Mouse (Mus musculus) neural tube, embryonic 10.5 days (tissue): ENCODE data around the gene Tmem39a.

ENCODE experiments used
- DNase-seq: peaks from one replicate; pipeline ENCODE4 v3.0.0-alpha.2; 2017; ENCODE audit warnings: low spot score; ENCODE audit errors: extremely low spot score

The Tmem39a gene

DNA sequence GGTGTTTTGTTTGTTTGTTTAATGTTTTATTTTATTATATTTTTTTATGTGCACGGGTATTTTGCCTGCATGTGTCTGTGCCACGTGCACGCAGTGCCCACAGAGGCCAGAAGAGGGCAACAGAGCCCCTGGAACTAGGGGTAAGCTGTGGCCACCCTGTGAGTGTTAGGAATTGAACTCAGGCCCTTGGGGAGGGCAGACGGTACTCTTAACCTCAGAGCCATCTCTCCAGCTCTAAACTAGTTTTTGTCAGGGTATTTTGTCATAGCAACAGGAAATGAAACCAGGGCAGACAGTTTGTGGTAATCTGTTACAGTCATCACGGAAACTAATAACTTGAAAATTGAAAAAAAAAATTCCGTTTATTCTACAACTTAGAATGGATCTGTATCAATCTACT lies 73.6 kb downstream of the Tmem39a start:
- peak; percentile 56 for DNase-seq

- no peak for DNase-seq
Measured at GRCm38 (mm10) chr16:38635833-38636390, 77.4 kb downstream of the Tmem39a start.

DNA sequence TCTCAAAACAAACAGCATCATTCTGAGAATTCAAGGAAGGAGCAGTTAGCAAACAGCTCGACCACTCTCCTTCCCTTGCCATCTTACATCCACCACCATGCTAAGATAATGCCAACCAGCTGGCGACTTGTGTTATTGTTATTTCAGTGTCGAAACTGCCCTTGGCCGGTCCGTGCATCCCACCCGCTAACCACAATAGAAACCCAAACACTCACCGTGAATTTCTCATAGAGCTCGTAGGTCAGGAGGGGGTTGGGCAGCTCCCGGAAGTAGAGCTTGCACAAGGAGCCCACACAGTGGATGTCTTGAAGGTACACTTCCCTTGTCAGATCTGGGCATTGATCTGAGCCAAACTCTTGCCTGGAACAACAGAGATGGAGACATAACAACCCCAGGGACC lies 78.2 kb downstream of the Tmem39a start:
- no peak for DNase-seq

DNA sequence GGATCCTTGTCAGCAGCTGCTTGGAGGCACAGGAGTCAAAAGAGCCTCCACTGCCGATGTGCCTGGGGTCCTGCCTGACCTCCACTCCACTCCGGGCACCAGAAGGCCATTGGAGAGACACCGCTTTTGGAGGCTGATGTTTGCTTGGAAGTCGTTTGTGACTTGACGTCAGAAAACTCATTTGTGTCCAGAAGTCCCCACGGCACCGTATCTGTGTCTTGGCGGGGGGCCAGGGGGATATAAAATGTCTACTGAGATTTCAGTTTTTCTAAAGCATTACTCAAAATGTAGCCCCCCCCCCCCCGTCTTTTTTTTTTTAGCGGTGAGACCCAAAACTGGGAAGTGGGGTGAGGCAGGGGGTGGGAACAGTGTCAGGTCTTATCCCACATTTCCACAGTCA lies 78.6 kb downstream of the Tmem39a start:
- no peak for DNase-seq
